Mouse (Mus musculus): ENCODE measurements around the gene Wwox. TPM values are rescaled to one million over a fixed set of nuclear protein-coding genes. Genes with fewer than 3 reads are reported as not detected.

Wwox gene
- total and polyA plus RNA-seq, 3 experiments: 7.8 to 11.5 (median 9.1) TPM

- dilution Hi-C loops (cut with MboI; ENCODE audit: extremely low pct_ligation_motif_present, extremely low pct_unique_long_range_greater_than_20kb, low sequenced_read_pairs): no loop called here
- H3K27ac ChIP-seq (ENCODE audit: insufficient read depth, low read depth): no peak overlapping the region
- H3K4me1 ChIP-seq (ENCODE audit: control insufficient read depth in 1 of 2, insufficient read depth in 2 of 2): no peaks in the 10 kb centered on the region
- DNase-seq (ENCODE audit: extremely low read depth): no peak
- no peaks in the 10 kb centered on the region for H3K27me3 ChIP-seq (replicated peaks)
- H3K4me2 ChIP-seq (ENCODE audit: insufficient read depth, low read depth, poor library complexity, severe bottlenecking): no peak overlapping the region
- H3K79me2 ChIP-seq (replicated peaks; ENCODE audit: control insufficient read depth, extremely low read depth, insufficient read depth, poor library complexity, severe bottlenecking): no peaks in the 10 kb centered on the region
- H3K4me3 ChIP-seq (replicated peaks in 1 of 3; ENCODE audit: low read depth in 2 of 3, low read length in 2 of 3, poor library complexity in 1 of 3): no peak overlapping the region
- no peaks in the 10 kb centered on the region for H3K9me3 ChIP-seq (replicated peaks; ENCODE audit: low read length)
- no peaks in the 10 kb centered on the region for H3K36me3 ChIP-seq (replicated peaks in 1 of 2; ENCODE audit: control insufficient read depth in 1 of 2, insufficient read depth in 1 of 2, low read length in 1 of 2)
- no peak overlapping the region for H3K9ac ChIP-seq (ENCODE audit: insufficient read depth, low read depth)
- TF ChIP-seq ZNF384 (IDR thresholded peaks at IDR 0.05; ENCODE audit: low read depth, low read length): no peak
- no peak for TF ChIP-seq CTCF (conservative IDR thresholded peaks at IDR 0.05 in 1 of 2, IDR thresholded peaks at IDR 0.05 in 1 of 2; ENCODE audit: low read depth in 2 of 2, low read length in 2 of 2)
- TF ChIP-seq GABPA (IDR thresholded peaks at IDR 0.05; ENCODE audit: insufficient replicate concordance, low read depth, low read length): no peak
- no peak for TF ChIP-seq ZKSCAN1 (IDR thresholded peaks at IDR 0.05; ENCODE audit: borderline replicate concordance, low read depth, low read length)
- TF ChIP-seq ETS1 (conservative IDR thresholded peaks at IDR 0.05; ENCODE audit: low read depth, low read length): no peak
- no peak for TF ChIP-seq ELF1 (IDR thresholded peaks at IDR 0.05; ENCODE audit: low read depth, low read length)
- no peak for TF ChIP-seq TCF12 (IDR thresholded peaks at IDR 0.05; ENCODE audit: low read depth, low read length)
- no peak for TF ChIP-seq SMC3 (IDR thresholded peaks at IDR 0.05; ENCODE audit: low read depth, low read length)
- TF ChIP-seq MAZ (IDR thresholded peaks at IDR 0.05; ENCODE audit: low read depth, low read length): no peak
- TF ChIP-seq USF2 (conservative IDR thresholded peaks at IDR 0.05; ENCODE audit: low read depth, low read length): no peak
- TF ChIP-seq MAX (IDR thresholded peaks at IDR 0.05; ENCODE audit: low read length): no peak
- TF ChIP-seq E2F4 (IDR thresholded peaks at IDR 0.05; ENCODE audit: insufficient replicate concordance, low read depth, low read length): no peak
- no peak for TF ChIP-seq JUND (conservative IDR thresholded peaks at IDR 0.05; ENCODE audit: low read depth, low read length)
- in situ Hi-C loops (cut with MboI; ENCODE audit: low pct_ligation_motif_present, low pct_unique_long_range_greater_than_20kb, low sequenced_read_pairs): no loop called here
Measured at GRCm38 (mm10) chr8:114939338-114939737, 499.9 kb downstream of the Wwox start.

- Histone ChIP-seq H3K4me1 (ENCODE audit: control insufficient read depth in 1 of 2, insufficient read depth in 2 of 2) (no peaks in the 10 kb centered on the region), H3K4me2 (ENCODE audit: insufficient read depth, low read depth, poor library complexity, severe bottlenecking) (no peak overlapping the region), H3K36me3 (replicated peaks in 1 of 2; ENCODE audit: control insufficient read depth in 1 of 2, insufficient read depth in 1 of 2, low read length in 1 of 2) (no peaks in the 10 kb centered on the region), H3K79me2 (replicated peaks; ENCODE audit: control insufficient read depth, extremely low read depth, insufficient read depth, poor library complexity, severe bottlenecking) (no peaks in the 10 kb centered on the region), H3K27me3 (replicated peaks) (no peaks in the 10 kb centered on the region), H3K27ac (ENCODE audit: insufficient read depth, low read depth) (no peak overlapping the region), H3K4me3 (replicated peaks in 1 of 3; ENCODE audit: low read depth in 2 of 3, low read length in 2 of 3, poor library complexity in 1 of 3) (no peak overlapping the region), H3K9ac (ENCODE audit: insufficient read depth, low read depth) (no peak overlapping the region), H3K9me3 (replicated peaks; ENCODE audit: low read length) (no peaks in the 10 kb centered on the region)
- in situ Hi-C loops (cut with MboI; ENCODE audit: low pct_ligation_motif_present, low pct_unique_long_range_greater_than_20kb, low sequenced_read_pairs): no loop called here
- dilution Hi-C loops (cut with MboI; ENCODE audit: extremely low pct_ligation_motif_present, extremely low pct_unique_long_range_greater_than_20kb, low sequenced_read_pairs): no loop called here
- DNase-seq (ENCODE audit: extremely low read depth): no peak
- TF ChIP-seq POLR2A (IDR thresholded peaks at IDR 0.05; ENCODE audit: low read depth, low read length): no peak
- TF ChIP-seq HCFC1 (IDR thresholded peaks at IDR 0.05; ENCODE audit: low read depth, low read length): no peak
- no peak for TF ChIP-seq KAT2A (IDR thresholded peaks at IDR 0.05; ENCODE audit: insufficient replicate concordance, low read length)
- TF ChIP-seq MAX (IDR thresholded peaks at IDR 0.05; ENCODE audit: low read length): no peak
- no peak for TF ChIP-seq MAZ (IDR thresholded peaks at IDR 0.05; ENCODE audit: low read depth, low read length)
- no peak for TF ChIP-seq RAD21 (IDR thresholded peaks at IDR 0.05; ENCODE audit: low read depth, low read length)
- no peak for TF ChIP-seq CHD2 (IDR thresholded peaks at IDR 0.05; ENCODE audit: low read length)
- TF ChIP-seq PAX5 (IDR thresholded peaks at IDR 0.05; ENCODE audit: low read length): no peak
- no peak for TF ChIP-seq USF2 (conservative IDR thresholded peaks at IDR 0.05; ENCODE audit: low read depth, low read length)
- no peak for TF ChIP-seq NELFE (IDR thresholded peaks at IDR 0.05; ENCODE audit: low read depth, low read length)
- no peak for TF ChIP-seq RCOR1 (conservative IDR thresholded peaks at IDR 0.05; ENCODE audit: low read depth, low read length)
- no peak for TF ChIP-seq GABPA (IDR thresholded peaks at IDR 0.05; ENCODE audit: insufficient replicate concordance, low read depth, low read length)
Measured at GRCm38 (mm10) chr8:114941096-114941495, 501.6 kb downstream of the Wwox start.
